Mouse (Mus musculus) limb, embryonic 13.5 days (tissue): ENCODE measurements at regions not wholly inside any gene's neighbourhood (a gene's known extent, or its start where the extent isn't known, plus 50 kb on each side); places are given as distances from the start of the nearest gene placed in this dataset.

ENCODE experiments used
- ATAC-seq: fragments of 200-750 bp; cut with Nextera tagmentation; 2 replicates; pipeline ENCODE4 v1.8.0; 2017; ENCODE audit warnings: low read depth, moderate number of reproducible peaks, moderate TSS enrichment; ENCODE audit not compliant: low FRiP score
- H3K27ac ChIP-seq: fragments of 300-500 bp; sonication (generic); 2 replicates; pipeline ENCODE4 v1.5.1; 2015; ENCODE audit warnings: inconsistent platforms, mild to moderate bottlenecking, moderate library complexity
- H3K27me3 ChIP-seq: fragments of 300-500 bp; sonication (generic); 2 replicates; pipeline ENCODE4 v1.6.1; 2015; ENCODE audit warnings: mild to moderate bottlenecking, inconsistent platforms
- H3K36me3 ChIP-seq: fragments of 300-500 bp; sonication (generic); 2 replicates; pipeline ENCODE4 v1.6.1; 2015; ENCODE audit warnings: inconsistent platforms, mild to moderate bottlenecking, moderate library complexity
- H3K4me1 ChIP-seq: fragments of 300-500 bp; sonication (generic); 2 replicates; pipeline ENCODE4 v1.6.1; 2015; ENCODE audit warnings: inconsistent platforms
- H3K4me2 ChIP-seq: fragments of 300-500 bp; sonication (generic); replicated peaks from 2 replicates; pipeline ENCODE4 v1.6.1; 2015; ENCODE audit warnings: inconsistent platforms, mild to moderate bottlenecking, moderate library complexity
- H3K4me3 ChIP-seq: fragments of 300-500 bp; sonication (generic); 2 replicates; pipeline ENCODE4 v1.5.1; 2015; ENCODE audit warnings: moderate library complexity, mild to moderate bottlenecking, inconsistent platforms
- H3K9ac ChIP-seq: fragments of 300-500 bp; sonication (generic); 2 replicates; pipeline ENCODE4 v1.6.1; 2015; ENCODE audit warnings: mild to moderate bottlenecking, inconsistent platforms
- H3K9me3 ChIP-seq: fragments of 300-500 bp; sonication (generic); 2 replicates; pipeline ENCODE4 v1.6.1; 2016; ENCODE audit warnings: inconsistent platforms
- WGBS: fragments of 180-500 bp; shearing (Covaris S2); methylation state at CpG from one replicate; pipeline ENCODE4 v1.1.7; 2015; 5-methylcytosine and 5-hydroxymethylcytosine counted together

- H3K9ac ChIP-seq: no peak overlapping the region
- H3K4me3 ChIP-seq: no peak overlapping the region
- H3K4me1 ChIP-seq: peaks cover 24% of the 10 kb centered on the region
- 59% methylated on average over 3 of the region's 3 CpGs for WGBS
- no peaks in the 10 kb centered on the region for H3K36me3 ChIP-seq
- ATAC-seq: no peak
- H3K4me2 ChIP-seq: no peak overlapping the region
- no peak overlapping the region for H3K27ac ChIP-seq
- no peaks in the 10 kb centered on the region for H3K9me3 ChIP-seq
- no peaks in the 10 kb centered on the region for H3K27me3 ChIP-seq
Observed at GRCm38 (mm10) chr6:148595009-148595770, 151.0 kb upstream of the Tmtc1 start.

GRCm38 (mm10) chr6:148588971-148589370, 144.8 kb upstream of the Tmtc1 start:
- Histone ChIP-seq H3K9me3 (no peaks in the 10 kb centered on the region), H3K27me3 (no peaks in the 10 kb centered on the region), H3K4me3 (no peak overlapping the region), H3K27ac (no peak overlapping the region), H3K36me3 (no peaks in the 10 kb centered on the region), H3K4me2 (no peak overlapping the region), H3K9ac (no peak overlapping the region), H3K4me1 (no peaks in the 10 kb centered on the region)
- 69% methylated on average over 4 of the region's 4 CpGs for WGBS
- no peak for ATAC-seq

- 79% methylated on average over 10 of the region's 10 CpGs for WGBS
- Histone ChIP-seq H3K36me3 (no peaks in the 10 kb centered on the region), H3K27ac (no peak overlapping the region), H3K4me1 (no peaks in the 10 kb centered on the region), H3K27me3 (no peaks in the 10 kb centered on the region), H3K4me3 (no peak overlapping the region), H3K9ac (no peak overlapping the region), H3K4me2 (no peak overlapping the region), H3K9me3 (no peaks in the 10 kb centered on the region)
- no peak for ATAC-seq
Observed at GRCm38 (mm10) chr6:148586439-148587321, 142.5 kb upstream of the Tmtc1 start.

- Histone ChIP-seq H3K9me3 (no peaks in the 10 kb centered on the region), H3K9ac (no peak overlapping the region), H3K27ac (no peak overlapping the region), H3K4me2 (no peak overlapping the region), H3K27me3 (no peaks in the 10 kb centered on the region), H3K4me1 (no peaks in the 10 kb centered on the region), H3K4me3 (no peak overlapping the region), H3K36me3 (no peaks in the 10 kb centered on the region)
- ATAC-seq: no peak
- WGBS: 93% methylated on average over 2 of the region's 2 CpGs
Observed at GRCm38 (mm10) chr6:148584126-148584525, 139.9 kb upstream of the Tmtc1 start.

- no peak overlapping the region for H3K9ac ChIP-seq
- H3K4me3 ChIP-seq: no peak overlapping the region
- no peaks in the 10 kb centered on the region for H3K9me3 ChIP-seq
- H3K4me1 ChIP-seq: no peaks in the 10 kb centered on the region
- 77% methylated on average over 3 of the region's 3 CpGs for WGBS
- H3K4me2 ChIP-seq: no peak overlapping the region
- no peaks in the 10 kb centered on the region for H3K36me3 ChIP-seq
- H3K27ac ChIP-seq: no peak overlapping the region
- H3K27me3 ChIP-seq: no peaks in the 10 kb centered on the region
- no peak for ATAC-seq
Observed at GRCm38 (mm10) chr6:148578281-148578680, 134.1 kb upstream of the Tmtc1 start.

- Histone ChIP-seq H3K9me3 (no peaks in the 10 kb centered on the region), H3K27ac (no peak overlapping the region), H3K4me1 (no peaks in the 10 kb centered on the region), H3K4me2 (no peak overlapping the region), H3K27me3 (no peaks in the 10 kb centered on the region), H3K36me3 (no peaks in the 10 kb centered on the region), H3K4me3 (no peak overlapping the region), H3K9ac (no peak overlapping the region)
- WGBS: 83% methylated on average over 3 of the region's 3 CpGs
- no peak for ATAC-seq
Observed at GRCm38 (mm10) chr6:148577663-148578062, 133.5 kb upstream of the Tmtc1 start.

GRCm38 (mm10) chr6:148574742-148575453, 130.7 kb upstream of the Tmtc1 start:
- H3K36me3 ChIP-seq: no peaks in the 10 kb centered on the region
- no peak overlapping the region for H3K4me2 ChIP-seq
- H3K4me1 ChIP-seq: no peaks in the 10 kb centered on the region
- ATAC-seq: no peak
- no peak overlapping the region for H3K27ac ChIP-seq
- no peak overlapping the region for H3K9ac ChIP-seq
- whole genome bisulfite sequencing: 64% methylated on average over 7 of the region's 7 CpGs
- H3K9me3 ChIP-seq: no peaks in the 10 kb centered on the region
- no peak overlapping the region for H3K4me3 ChIP-seq
- no peaks in the 10 kb centered on the region for H3K27me3 ChIP-seq

GRCm38 (mm10) chr6:148572201-148572600, 128.0 kb upstream of the Tmtc1 start:
- H3K9me3 ChIP-seq: no peaks in the 10 kb centered on the region
- H3K4me1 ChIP-seq: no peaks in the 10 kb centered on the region
- H3K27ac ChIP-seq: no peak overlapping the region
- 75% methylated on average over 5 of the region's 5 CpGs for whole genome bisulfite sequencing
- H3K36me3 ChIP-seq: no peaks in the 10 kb centered on the region
- H3K27me3 ChIP-seq: no peaks in the 10 kb centered on the region
- H3K4me3 ChIP-seq: no peak overlapping the region
- no peak overlapping the region for H3K9ac ChIP-seq
- no peak overlapping the region for H3K4me2 ChIP-seq
- no peak for ATAC-seq

GRCm38 (mm10) chr6:148571651-148572050, 127.5 kb upstream of the Tmtc1 start:
- Histone ChIP-seq H3K4me2 (no peak overlapping the region), H3K4me3 (no peak overlapping the region), H3K9ac (no peak overlapping the region), H3K36me3 (no peaks in the 10 kb centered on the region), H3K9me3 (no peaks in the 10 kb centered on the region), H3K4me1 (no peaks in the 10 kb centered on the region), H3K27ac (no peak overlapping the region), H3K27me3 (no peaks in the 10 kb centered on the region)
- 83% methylated on average over 3 of the region's 3 CpGs for WGBS
- no peak for ATAC-seq

- Histone ChIP-seq H3K36me3 (no peaks in the 10 kb centered on the region), H3K27me3 (no peaks in the 10 kb centered on the region), H3K9ac (no peak overlapping the region), H3K4me3 (no peak overlapping the region), H3K4me1 (no peaks in the 10 kb centered on the region), H3K9me3 (no peaks in the 10 kb centered on the region), H3K4me2 (no peak overlapping the region), H3K27ac (no peak overlapping the region)
- no peak for ATAC-seq
- 88% methylated on average over 2 of the region's 2 CpGs for WGBS
Observed at GRCm38 (mm10) chr6:148564146-148564545, 120.0 kb upstream of the Tmtc1 start.

GRCm38 (mm10) chr6:148562206-148562708, 118.1 kb upstream of the Tmtc1 start:
- Histone ChIP-seq H3K27ac (no peak overlapping the region), H3K4me1 (no peaks in the 10 kb centered on the region), H3K4me2 (no peak overlapping the region), H3K9me3 (no peaks in the 10 kb centered on the region), H3K4me3 (no peak overlapping the region), H3K9ac (no peak overlapping the region), H3K27me3 (no peaks in the 10 kb centered on the region), H3K36me3 (no peaks in the 10 kb centered on the region)
- 18% methylated on average over 2 of the region's 2 CpGs for WGBS
- ATAC-seq: no peak

GRCm38 (mm10) chr6:148556484-148556871, 112.3 kb upstream of the Tmtc1 start:
- no peak overlapping the region for H3K9ac ChIP-seq
- H3K27ac ChIP-seq: no peak overlapping the region
- H3K4me3 ChIP-seq: no peak overlapping the region
- no peaks in the 10 kb centered on the region for H3K36me3 ChIP-seq
- 47% methylated on average over 2 of the region's 2 CpGs for WGBS
- ATAC-seq: no peak
- no peaks in the 10 kb centered on the region for H3K27me3 ChIP-seq
- H3K4me1 ChIP-seq: 0 out of 2 replicates have a peak, but pooled peaks cover 6% of the 10 kb centered on the region
- H3K4me2 ChIP-seq: no peak overlapping the region
- no peaks in the 10 kb centered on the region for H3K9me3 ChIP-seq
